Mouse (Mus musculus) T-helper 2 cell (primary cell): Measurements from ENCODE around the gene Olfr462.
"Not testable (repeated sequence)": the region's sequence is repeated elsewhere in the genome, so short reads cannot be mapped to it uniquely, and the experiment has no call there.

ENCODE experiments used
- in situ Hi-C: fragments of 300-600 bp; cut with MboI, MseI; formaldehyde crosslinking; loops from one replicate; pipeline ENCODE4 v1.15.1; 2025; ENCODE audit warnings: high pct_unique_total_duplicates

The Olfr462 gene

GRCm38 (mm10) chr11:87892168-87892567 is at the start of gene Olfr462:
TSS of gene Olfr462 (minus strand) at chr11:87892268.
- in situ Hi-C loops: loop anchor here (5.0 kb wide), 1 partner anchor 90 kb away; no protein-coding TSS in a partner anchor

GRCm38 (mm10) chr11:87935467-87935866 is 43.4 kb upstream of the Olfr462 start:
- in situ Hi-C loops: no loop called here

GRCm38 (mm10) chr11:87933731-87934130 is 41.7 kb upstream of the Olfr462 start:
- in situ Hi-C loops: no loop called here

- in situ Hi-C loops: no loop called here
Observed at GRCm38 (mm10) chr11:87930348-87930747, 38.3 kb upstream of the Olfr462 start.

DNA sequence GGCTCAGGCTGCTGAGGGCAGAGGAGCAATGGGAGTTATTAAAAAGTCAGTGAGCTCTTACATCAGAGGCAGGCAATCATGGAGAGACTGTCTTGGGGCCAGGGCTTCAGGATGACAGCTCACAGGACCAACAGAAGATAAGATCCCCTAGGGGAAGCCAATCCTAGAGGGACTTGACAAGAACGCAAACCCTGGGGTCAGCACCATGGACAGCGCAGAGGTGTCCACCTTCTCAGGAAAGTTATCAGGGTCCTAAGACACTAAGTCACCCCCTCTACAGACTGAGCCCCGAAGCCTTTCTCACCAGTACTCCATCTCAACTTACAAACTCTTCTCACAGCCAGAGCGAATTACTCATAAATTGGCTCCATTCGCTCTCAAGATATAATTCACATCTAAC is 28.9 kb upstream of the Olfr462 start, which contains the start of gene Olfr464:
Gene Olfr464 (minus strand): TSS at position 2 of the 400 bp plus-strand sequence.
- in situ Hi-C loops: no loop called here

DNA sequence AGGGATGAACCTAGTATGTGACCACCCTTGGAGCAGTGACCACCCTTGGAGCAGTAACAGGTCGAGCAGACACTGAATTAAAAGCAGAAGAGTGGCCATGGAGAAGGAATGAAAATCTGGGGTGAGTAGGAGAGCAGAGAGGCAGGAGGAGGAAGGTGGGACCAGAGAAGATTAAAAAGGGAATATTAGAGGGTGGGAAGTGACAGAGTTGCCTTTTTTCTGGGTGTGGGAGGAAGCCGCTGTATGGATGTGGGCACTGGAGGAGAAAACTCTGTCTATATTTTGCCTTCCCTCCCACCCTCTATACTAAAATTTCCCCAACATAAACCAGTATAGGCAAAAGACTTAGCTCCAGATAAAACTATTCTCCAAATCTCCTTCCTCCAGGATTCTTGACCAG is 28.2 kb upstream of the Olfr462 start:
- in situ Hi-C loops: no loop called here

- in situ Hi-C loops: no loop called here
Observed at GRCm38 (mm10) chr11:87916005-87916404, 23.9 kb upstream of the Olfr462 start.

GRCm38 (mm10) chr11:87904331-87904730 is 12.3 kb upstream of the Olfr462 start:
- in situ Hi-C loops: no loop called here

DNA sequence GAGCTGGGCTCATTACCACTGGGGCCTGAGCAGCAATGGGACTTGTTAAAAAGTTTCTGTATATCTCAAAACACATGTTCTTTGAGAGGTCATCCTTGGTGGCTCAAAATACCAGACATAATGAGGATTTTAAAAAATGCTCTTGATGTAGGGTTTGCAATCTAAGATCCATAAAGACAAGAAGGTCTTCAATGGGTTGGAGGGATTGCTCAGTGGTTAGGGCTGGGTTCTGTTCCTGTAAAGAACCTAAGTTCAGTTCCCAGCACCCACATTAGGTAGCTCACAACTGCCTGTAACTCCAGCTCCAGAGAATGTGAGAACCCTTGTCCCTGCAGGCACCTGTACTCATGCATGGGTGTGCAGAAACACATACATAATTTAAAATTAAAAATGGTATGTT is 5.2 kb upstream of the Olfr462 start, which contains the start of gene Olfr463:
Gene Olfr463 (minus strand): TSS at position 101 of the 400 bp plus-strand sequence.
- in situ Hi-C loops: no loop called here

- in situ Hi-C loops: loop anchor here (10.0 kb wide), 1 partner anchor 190 kb away; no protein-coding TSS in a partner anchor
Observed at GRCm38 (mm10) chr11:87884856-87885255, 7.2 kb downstream of the Olfr462 start.

DNA sequence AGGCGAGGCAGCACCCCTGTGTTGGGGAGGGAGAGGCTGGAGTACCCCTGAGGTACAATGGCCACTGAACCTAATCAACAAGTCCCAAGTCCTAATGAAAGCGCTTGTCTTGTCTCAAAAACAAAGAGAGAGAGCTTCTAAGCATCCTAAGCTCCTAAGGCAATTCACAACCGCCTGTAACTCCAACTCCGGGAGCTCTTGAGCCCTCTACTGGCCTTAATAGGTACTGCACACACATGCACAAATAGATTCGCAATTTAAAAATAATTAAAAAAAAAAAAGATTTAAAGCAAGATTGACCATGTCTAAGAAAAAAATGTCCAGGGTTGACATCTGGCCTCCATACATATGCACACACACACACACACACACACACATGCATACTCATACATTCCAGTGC is 8.6 kb downstream of the Olfr462 start:
- in situ Hi-C loops: loop anchor here (10.0 kb wide), 1 partner anchor 189 kb away; no protein-coding TSS in a partner anchor

GRCm38 (mm10) chr11:87881714-87882113 is 10.4 kb downstream of the Olfr462 start:
- in situ Hi-C loops: loop anchor here (10.0 kb wide), 1 partner anchor 187 kb away; no protein-coding TSS in a partner anchor

DNA sequence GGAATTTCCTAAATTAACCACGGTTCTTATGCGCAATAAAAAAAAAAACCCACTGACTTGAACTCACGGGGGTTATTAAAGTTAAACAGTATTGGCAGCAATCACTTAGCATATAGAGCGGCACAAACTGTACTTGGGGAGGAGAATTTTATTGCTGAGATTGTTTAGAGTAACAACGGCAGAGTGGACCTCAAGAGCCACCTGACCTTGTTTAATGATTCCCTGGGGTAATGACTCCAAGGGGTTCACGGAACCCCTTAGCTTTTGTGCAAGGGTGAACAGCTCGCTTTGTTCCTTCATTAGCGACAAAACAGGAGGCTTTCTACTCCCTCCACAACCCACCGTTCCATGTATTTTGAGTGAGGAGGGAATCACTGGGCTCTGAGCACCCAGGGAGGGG is 12.2 kb downstream of the Olfr462 start:
- in situ Hi-C loops: loop anchor here (10.0 kb wide), 1 partner anchor 185 kb away; no protein-coding TSS in a partner anchor

DNA sequence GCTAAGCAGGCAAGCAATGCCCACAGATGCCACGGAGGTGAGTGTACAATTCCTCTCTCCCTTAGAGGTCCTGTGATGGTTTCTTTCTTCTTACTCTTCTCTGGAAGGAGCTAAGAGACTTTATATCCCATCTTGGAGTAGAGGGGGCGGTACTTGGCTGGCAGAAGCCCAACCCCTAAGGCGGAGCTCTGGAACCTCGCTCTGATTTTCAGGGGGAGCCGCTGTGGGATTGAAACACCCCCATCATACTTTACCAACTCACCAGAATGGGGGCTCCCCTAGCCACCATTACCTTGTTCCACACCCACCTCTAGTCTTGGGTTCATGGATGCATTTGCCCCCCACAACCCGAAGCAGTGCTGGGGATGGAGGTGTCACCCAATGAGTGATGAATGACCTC is 16.6 kb downstream of the Olfr462 start, which contains the start of gene Epx:
Gene Epx (minus strand): TSS at position 101 of the 400 bp plus-strand sequence.
- in situ Hi-C loops: no loop called here

GRCm38 (mm10) chr11:87871766-87872165 is 20.3 kb downstream of the Olfr462 start:
- in situ Hi-C loops: no loop called here

DNA sequence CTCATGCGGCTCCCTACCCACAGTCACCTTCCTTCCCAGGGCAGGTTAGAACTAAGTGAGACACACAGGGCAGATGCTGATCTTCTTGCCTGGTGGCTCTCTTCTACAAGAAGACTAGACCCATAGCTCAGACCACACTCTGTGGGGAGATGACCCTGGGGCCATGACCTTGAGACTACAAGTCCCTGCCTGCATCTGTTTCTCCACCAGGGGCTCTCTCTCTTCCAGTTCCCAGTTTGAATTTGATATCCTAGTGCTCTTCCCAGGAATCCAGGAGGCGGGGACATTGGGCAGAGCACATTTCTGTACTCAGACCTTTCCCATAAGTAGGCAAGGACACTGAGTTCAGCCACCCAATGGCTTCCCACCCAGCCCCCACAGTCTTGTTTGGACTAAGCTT is 22.0 kb downstream of the Olfr462 start:
- in situ Hi-C loops: no loop called here

- in situ Hi-C loops: not testable (repeated sequence)
Observed at GRCm38 (mm10) chr11:87866891-87867290, 25.2 kb downstream of the Olfr462 start.

GRCm38 (mm10) chr11:87862805-87863204 is 29.3 kb downstream of the Olfr462 start:
- in situ Hi-C loops: no loop called here

DNA sequence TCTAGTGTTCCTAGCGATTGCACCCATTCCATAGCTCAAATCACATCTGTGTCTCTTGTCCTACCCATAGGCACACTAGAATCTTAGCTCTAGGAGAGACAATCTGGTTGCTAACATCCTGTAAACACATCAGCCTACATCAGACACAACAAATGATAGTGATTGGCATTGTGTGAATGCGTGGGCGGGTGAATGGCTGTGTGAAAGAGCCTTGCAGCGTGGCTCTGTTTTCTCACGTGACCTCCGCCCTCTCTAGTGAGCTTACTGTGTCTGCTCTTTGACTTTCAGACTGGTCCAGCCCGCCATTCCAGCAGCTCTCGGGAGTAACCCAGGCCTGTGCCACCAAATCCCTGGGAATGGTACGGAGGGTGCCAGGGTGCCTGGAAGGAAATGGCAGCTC is 31.6 kb downstream of the Olfr462 start:
- in situ Hi-C loops: no loop called here

DNA sequence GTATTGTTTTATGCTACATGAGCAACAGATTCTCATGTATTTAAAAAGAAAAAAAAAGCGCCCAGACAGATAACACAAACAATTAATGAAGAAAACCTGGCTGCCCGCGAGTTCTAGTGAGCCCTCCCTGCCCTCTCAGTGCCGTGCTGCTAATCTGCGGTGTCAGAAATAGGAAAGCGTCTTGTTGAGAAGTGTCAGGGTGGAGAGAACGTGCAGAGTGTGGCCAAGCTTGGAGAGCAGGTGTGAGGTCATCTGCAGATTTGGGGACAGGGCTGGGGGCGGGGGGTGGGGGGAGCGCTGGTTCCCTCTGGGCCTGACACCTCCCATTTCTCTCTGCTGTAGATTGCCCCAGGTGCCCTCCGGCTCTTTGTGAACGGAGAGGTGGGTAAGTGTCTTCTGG is 32.8 kb downstream of the Olfr462 start:
- in situ Hi-C loops: no loop called here

DNA sequence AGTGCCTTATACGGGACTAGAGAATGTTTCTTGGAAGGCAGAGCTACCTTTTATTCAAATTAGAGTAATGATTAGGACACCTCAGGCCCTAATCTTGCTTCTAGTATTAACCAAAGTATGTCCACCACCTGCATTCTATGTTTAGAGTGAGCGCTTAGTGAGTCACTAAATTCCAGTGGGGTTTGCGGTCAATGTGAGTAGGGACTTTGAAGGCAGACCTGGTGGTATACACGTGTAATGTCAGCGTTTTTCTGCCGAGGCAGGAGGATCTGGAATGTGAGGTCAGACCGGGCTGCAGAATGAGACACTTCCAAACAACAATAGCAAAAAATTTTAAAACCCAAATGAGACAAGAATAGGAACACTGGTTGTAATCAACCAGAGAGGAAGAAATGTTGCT is 37.5 kb downstream of the Olfr462 start:
- in situ Hi-C loops: no loop called here

GRCm38 (mm10) chr11:87853597-87853954 is 38.5 kb downstream of the Olfr462 start:
- in situ Hi-C loops: no loop called here

DNA sequence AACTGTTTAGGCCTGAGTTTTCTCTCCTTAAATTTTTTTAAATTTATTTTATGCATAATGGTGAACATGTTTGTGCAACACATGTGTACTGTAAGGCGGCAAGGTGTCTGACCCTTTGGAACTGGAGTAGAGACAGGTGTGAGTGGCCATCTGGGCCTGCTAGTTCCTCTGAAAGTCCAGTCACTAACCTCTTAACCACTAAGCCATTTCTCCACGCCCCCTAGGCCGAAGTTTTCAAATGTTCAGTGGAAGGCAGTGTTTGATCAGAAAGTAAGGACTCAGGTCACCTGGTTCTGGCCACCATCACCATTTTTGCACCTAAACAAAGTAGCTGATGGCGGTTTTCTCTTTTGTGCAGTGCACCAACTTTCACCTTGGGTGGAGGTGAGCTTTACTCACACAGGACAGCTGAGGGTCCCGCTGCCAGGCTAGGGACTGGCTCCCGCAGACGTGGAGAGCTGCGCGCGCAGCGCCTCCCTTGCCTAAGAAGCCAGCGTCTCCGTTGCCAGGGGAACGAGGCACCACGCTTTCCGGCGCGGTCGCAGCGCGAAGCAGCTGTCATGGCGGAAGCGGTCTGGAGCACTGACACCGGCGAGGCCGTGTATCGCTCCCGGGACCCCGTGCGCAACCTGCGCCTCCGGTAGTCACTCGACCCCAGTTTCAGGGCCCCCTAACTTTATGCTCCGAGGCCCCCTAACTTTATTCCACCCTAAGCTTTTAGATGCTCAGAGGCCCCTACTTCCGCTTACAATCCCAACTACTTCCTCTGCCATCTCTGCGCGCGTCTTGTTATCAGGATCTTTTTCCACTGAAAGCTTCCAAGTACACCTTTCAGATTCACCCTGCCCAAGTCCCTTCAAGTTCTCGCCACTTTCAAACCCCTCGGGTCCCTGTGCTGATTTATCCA is 39.1 kb downstream of the Olfr462 start, which contains the start of gene Mks1:
Gene Mks1 (plus strand): TSS at position 526 of the 907 bp plus-strand sequence.
- in situ Hi-C loops: no loop called here
